Mouse (Mus musculus): ENCODE measurements at regions not wholly inside any gene's neighbourhood (a gene's known extent, or its start where the extent isn't known, plus 50 kb on each side); places are given as distances from the start of the nearest gene placed in this dataset.

DNA sequence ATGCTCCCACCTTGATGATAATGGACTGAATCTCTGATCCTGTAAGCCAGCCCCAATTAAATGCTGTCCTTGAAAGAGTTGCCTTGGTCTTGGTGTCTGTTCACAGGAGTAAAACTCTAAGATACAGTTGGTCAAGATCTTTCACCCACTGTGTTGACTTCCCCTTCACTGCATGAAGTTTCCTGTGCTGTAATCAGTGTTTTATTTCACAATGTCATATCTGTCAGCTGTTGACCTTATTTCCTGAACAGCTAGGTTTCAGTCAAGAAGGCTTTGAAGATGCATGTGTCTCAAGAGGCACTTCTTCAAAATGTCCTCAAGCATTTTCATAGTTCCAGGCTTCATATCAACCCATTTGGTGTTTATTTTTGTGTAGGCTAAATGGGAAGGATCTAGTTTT is 597.3 kb upstream of the Fam92a start:
- no peak for DNase-seq (ENCODE audit: low spot score in 2 of 2)

DNA sequence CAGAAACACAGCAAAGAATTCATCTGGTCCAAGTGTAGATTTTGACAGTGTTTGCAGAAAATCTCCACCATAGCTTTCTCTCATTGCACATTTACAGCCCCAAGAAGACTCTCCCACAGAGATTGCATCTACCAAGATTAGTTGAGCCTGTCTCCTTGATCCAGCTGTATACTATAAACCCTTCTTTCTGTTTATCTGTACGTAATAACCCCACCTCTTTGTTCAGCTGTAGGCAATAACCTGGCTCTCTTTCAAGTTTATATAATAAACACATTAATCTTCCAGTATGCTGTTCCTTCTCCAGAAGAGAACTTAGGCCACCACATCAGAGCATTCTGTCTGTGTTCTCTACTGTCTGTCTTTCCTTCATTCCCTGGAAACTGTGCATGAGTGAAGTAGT is 594.9 kb upstream of the Fam92a start:
- DNase-seq (ENCODE audit: low spot score in 2 of 2) = no peak

DNA sequence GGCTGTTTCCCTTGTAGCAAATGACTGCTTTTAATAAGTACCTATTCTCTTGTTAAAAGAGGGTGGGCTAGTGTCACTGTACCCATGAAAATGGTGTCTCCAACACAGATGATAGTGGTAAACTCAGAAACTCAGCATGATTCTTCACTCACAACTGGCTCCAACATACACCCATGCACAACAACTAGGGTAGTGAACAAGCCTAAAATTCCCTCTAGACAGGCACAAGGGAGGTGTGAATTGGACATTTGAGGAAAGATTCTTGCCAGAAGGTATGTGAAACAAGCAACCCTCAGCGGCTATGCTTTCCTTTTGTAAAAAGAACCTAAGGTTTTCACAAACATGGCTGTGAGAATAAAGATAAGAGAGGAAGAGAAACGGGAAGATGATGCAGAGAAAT is 579.0 kb upstream of the Fam92a start:
- no peak for DNase-seq (ENCODE audit: low spot score in 2 of 2)

DNA sequence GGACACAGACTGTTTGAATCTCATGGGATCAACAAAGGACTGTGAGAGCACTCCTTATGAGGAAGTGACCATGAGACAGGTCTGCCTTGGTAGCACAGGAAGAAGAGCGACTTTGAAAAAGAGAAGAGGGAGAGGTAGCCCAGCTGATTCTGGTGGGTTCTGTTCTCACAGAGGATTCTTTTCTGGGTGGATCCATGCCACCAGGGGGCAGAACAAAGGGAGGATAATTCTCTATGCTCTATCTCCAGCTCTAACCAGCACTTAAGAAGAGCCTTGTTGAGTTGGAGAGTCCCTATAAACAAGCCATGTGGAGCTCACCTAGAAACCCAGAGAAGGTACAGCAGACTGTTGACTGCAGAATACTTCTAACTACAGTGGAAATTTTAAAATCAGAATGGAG is 578.1 kb upstream of the Fam92a start:
- no peak for DNase-seq (ENCODE audit: low spot score in 2 of 2)

DNA sequence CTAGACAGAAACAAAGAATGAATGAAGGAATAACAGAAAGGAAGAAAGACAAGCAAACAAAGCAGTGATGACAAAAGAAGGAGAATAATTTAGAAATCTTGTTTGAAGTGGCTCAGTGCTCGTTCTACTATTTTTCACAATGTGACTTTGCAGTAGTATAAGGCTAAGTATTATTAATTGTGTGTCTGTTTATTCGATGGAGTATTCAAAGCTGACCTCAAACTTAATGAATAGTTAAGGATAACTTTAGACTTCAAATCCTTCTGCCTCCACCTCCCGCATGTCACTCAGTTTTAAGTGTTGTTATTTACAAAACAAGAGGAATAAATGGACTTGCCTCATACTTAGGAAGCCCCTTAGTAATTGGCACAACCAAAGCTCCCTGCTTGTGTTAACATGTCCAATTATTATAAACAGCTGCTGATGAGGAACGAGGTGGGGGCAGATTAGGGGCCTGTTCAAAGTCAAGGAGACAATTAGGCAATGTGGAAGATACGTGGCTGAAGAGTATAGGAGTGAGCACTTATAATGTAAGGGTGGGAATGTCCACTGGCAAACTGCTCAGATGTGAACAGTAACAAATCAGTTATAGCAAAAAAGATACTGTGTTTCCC is 572.0 kb upstream of the Fam92a start:
- no peak for DNase-seq (ENCODE audit: low spot score in 2 of 2)

DNA sequence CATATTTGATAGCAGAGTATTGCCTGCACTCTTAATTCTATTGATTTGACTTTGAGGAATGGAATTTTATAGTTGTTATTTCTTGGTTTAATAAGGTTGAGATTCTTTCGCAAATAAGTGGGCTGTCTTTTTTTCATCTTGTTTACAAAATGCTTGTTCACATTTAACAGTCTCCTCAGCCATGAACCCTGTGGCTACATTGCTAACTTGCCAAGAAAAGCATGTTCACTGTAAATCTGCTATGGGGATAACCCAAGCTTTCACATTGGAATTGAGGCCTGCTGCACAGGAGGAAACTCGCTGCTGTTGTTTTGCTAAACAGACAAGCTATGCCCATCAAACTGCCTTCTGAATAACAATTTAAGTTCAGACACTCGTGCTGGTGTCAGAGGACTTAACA is 564.6 kb upstream of the Fam92a start:
- no peak for DNase-seq (ENCODE audit: low spot score in 2 of 2)

DNA sequence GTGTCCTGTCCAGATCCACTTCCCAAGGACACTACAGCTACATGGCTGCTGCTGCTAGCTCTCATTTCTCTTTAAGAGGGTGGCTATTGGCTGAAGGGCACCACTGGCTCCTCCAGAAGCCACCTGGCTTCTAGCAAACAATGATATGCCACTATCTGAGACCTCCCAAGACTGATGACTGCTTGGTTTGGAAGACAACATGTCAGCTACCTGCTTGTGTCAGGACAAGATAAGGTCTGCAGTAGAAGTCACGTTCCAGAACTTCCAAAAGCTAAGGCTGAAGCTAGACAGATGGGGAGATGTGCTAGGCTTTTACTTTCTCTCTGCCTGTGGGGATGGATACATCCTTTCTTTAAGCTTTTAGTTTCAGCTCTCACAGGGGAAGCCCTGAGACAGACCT is 528.4 kb upstream of the Fam92a start:
- DNase-seq (ENCODE audit: low spot score in 2 of 2) = no peak

DNA sequence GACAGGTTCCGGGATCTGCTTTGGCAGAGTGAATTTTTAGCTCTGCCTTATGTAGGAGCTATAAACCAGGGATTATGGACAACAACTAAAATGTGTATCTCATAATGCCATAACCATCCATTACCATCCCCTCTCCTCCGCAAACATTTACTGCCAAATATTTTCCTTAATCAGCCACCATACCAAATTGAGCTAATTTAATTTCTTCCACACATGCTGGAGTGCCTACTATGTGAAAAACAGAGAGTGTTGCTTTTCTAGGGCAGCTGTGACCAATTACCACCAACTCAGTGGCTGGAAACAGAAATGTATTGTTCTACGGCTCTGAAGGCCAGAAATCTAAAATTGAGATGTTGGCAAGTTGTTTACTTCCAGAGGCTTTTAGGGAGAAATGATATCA is 506.0 kb upstream of the Fam92a start:
- DNase-seq (ENCODE audit: low spot score in 2 of 2) = no peak

DNA sequence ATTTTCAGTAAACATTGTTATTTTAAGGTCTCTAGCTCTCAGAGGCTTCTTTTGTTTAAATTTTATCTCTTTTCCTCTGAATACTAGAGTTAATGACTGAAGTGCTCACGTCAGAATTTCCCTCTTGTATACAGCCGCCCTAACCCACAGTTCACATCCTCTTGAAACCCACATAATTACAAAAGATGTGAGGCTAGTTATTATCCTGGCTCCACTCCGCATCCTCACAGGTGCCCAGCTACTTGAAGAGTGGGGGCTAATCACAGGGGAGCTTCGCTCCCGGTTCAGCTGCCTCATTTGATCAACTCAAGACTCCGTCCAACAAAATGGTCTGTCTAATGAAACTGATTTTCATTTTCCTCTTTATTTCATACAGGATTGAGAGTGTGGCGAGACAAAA is 499.6 kb upstream of the Fam92a start:
- no peak for DNase-seq (ENCODE audit: low spot score in 2 of 2)

DNA sequence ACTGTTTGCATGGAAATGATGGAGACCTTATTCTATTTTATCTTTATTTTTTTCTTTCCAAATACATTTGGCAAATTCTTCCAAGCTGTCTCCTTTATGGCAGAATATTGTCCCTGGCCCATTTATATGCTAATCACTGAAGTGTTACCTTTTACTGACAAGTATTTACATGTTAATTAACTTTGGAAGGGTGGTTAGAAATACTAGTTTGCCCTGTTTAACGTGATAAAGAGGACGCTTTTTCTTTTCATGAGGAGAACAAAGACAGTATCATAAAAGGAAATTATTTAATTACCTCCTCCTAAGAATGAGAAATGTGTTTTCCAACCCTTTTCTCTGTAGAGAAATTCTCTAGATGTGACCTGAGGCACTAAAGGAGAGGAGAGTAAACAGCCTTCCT is 491.4 kb upstream of the Fam92a start:
- DNase-seq (ENCODE audit: low spot score in 2 of 2) = no peak

DNA sequence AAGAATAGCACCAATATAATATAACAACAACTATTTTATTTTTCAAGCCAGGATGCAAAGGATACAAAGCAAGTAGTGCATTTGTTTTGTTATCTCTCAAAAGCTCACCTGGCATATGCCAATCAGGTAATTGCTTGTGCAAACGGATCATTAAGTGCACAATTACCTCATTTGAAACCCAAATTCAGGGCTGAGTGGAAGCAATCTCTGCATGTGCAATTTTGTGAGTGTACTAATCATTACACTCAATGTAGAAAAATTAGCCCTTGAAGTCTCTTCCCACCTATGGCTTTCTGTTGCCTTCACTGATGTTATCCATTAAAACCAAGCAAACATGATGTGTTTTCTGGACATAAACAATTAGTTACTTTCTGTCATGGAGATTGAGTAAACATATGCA is 490.9 kb upstream of the Fam92a start:
- DNase-seq (ENCODE audit: low spot score in 2 of 2) = no peak

DNA sequence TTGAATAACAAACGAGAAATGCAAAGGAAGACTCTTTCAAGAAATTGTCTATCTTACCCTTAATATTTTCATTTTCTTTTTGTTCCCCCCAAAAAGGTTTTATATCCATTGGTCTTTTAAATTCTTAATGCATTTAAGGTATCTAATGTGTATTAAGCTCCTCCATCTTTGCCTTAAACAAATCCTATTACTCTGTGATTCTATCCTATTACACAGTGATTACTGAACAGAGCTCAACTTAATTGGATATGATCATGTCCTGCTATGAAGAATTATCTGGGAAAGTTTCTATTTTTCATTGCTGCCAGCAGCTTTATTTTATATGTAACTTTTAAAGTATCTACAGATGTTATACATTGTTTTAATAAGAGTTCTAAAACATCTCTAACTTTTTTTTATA is 487.3 kb upstream of the Fam92a start:
- DNase-seq (ENCODE audit: low spot score in 2 of 2) = no peak

DNA sequence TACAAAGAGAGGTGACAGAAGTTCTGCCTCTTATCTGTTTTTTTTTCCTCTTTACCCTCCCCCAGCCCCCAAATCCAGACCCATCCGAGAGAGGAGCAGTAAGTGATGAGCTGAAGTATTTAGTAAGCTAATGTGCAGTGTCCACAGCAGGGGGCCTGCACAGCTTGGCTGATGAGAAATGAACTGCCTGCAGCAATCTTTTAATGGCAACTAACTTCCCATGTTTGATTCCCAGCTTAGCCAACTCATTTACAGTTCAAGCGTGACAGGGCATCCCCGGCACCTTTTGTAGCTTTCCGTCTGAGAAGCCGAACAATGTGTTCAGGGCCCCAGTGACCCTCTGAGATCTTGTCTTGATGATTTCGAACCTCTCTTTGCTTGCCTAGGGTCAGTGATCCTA is 486.8 kb upstream of the Fam92a start:
- no peak for DNase-seq (ENCODE audit: low spot score in 2 of 2)

DNA sequence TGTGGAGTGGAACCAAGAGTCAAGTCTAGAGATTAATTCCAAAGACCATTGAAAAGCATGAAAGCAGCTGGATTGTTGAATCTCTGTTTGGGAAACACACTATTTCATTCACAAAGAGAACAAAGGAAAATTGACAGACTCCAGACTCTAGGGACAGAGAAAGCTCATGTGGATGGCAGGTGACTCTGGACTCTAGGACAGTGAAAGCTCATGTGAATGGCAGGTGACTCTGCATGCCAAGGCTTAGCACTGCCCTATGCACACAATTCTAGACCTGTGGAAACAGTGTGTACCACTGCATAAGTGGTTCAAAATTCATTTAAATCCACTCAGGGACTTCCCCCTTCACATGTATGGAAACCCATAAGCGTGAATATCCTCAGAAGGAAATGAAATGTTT is 486.0 kb upstream of the Fam92a start:
- DNase-seq (ENCODE audit: low spot score in 2 of 2) = no peak

DNA sequence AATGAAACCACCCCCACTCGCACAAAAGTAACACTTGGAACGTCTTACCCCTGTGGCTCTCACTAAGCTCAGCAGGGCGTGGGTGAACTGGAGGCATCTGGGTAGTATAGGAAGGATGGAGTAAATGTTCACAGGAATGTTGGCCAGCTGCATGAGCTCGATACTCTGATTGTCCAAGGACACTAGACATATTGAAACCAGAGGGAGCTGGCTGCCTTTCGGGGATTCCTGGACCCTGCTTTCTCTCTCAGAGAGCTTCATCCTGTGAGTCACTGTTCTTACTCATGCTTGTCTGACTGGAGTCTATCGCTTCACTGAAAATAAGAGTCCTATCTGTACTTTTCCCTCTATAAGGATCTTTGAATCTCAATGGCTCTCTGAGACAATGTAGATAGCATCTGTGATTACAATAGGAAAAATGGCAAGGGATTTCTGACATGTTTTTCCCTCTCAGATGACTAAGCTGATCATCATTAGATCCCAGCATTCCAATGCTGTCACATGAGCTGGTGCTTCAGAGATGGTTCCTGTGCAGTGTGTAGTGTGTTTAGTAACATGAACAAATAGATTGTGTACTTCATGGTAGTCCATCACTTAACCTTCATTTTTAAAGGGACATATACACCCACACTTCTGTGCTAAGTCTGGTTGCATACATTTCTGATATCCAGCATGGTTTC is 485.2 kb upstream of the Fam92a start:
- peak; percentile 5 to 9 for DNase-seq (ENCODE audit: low spot score in 2 of 2)

DNA sequence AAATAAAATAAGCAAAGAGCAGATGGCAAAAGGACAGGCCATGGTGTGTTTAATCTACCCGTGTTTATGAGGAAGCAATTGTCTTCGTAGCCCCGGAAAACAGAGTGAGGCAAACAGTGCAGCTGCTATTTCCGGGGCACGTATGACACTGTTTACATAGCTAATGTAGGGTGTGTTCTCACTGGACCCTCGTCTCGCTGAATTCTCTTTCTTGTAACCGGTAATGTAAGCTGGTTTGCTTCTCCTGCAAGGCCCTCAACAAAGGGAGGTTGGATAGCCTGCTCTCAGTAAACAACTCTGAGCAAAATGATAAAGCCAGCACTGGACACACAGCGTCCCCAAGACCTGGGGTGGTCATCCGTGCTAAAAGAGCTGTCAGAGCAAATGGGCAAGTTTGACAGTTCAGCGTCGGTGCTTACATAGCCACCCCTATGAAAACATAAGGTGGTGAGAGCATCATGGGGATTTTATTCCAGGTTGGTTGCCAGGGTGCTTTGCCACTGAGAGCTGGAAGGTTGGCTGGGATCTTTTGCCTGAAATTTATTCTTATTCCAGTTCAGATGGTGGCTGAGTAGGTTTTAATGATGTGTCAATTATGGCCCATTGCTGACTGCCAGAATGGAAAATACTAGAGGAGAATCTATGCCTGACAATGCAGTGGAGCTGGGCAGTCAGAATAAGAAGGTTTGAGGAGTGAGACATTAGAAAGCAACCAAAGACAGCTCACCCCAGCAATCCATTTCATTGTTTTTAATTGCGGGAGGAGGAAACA is 483.8 kb upstream of the Fam92a start:
- DNase-seq (ENCODE audit: low spot score in 2 of 2) = no peak

DNA sequence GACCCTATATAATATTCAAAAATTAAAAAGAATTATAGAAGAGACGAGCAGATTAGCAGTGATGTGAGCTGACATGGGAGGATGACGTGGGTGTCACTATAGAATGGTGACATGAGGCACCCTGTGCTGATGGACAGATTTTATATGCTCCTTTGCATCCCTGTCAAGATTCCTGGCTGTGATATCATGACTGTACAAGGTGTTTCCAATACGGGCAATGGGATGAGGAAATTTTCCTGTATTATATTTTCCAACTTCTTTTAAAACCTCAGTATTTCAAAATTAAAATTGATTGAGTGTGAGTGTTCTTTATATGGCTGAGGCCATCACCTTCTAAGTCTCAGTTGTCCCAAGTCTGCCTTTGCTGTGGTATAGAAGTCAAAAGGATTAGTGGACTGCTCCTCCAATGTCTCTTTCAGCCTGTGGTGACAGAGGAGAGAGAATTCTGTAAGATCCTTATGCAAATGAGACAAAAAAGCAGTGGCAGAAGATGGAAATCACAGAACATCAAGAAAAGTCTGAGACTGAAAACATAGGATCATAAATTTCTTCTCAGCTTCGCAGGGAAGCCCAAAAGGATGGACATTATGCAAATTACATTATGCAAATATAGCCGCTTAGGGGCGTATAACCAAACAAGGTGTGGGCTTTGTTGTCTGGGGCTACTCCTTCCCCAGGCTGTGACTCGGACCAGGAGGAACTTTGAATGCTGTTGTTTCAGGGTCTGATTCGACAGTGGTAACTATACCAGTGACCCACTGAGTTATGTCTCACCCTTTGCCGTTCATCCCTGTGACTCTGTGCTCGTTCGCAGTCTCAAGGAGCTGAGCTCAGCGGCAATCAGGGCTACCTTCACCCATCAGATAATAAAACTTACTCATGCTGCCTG is 483.0 kb upstream of the Fam92a start:
- no peak for DNase-seq (ENCODE audit: low spot score in 2 of 2)

DNA sequence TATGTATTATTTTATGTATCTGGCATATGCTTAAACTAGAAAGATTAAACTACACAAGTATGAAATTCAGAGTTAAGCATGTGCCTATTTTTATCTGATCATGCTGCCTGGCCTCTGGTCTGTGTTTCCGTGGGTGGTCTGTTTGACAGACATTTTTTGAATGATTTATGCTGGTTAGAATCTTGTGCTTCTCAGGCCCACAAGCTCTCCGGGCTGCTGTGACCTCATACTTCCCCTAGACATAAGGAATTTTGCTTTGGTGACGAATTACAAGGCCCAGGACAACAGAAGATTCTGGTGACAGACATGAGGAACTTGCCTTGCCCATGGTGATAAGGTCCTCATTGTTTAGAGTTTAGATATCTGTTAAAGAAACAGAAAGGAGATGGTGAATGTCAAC is 475.9 kb upstream of the Fam92a start:
- DNase-seq (ENCODE audit: low spot score in 2 of 2) = no peak

DNA sequence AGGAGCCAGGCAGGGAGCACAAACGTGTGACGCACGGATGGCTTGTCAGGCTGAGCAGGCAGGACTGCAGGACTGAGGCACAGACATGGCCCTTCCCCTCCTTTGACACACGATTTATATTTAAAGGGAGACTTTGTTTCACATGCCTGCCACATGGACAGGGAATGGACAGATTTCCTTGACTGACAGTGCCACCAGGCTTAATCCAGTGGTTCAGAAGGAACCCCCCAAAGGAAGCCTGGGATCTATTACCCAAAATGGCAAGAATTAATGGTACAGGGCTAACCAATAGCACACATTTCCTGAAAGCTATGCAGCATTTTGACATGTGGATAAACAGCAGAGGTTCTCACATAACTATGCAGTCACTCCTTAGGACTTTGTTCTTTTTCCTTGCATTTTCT is 470.7 kb upstream of the Fam92a start:
- DNase-seq (ENCODE audit: low spot score in 2 of 2) = no peak

DNA sequence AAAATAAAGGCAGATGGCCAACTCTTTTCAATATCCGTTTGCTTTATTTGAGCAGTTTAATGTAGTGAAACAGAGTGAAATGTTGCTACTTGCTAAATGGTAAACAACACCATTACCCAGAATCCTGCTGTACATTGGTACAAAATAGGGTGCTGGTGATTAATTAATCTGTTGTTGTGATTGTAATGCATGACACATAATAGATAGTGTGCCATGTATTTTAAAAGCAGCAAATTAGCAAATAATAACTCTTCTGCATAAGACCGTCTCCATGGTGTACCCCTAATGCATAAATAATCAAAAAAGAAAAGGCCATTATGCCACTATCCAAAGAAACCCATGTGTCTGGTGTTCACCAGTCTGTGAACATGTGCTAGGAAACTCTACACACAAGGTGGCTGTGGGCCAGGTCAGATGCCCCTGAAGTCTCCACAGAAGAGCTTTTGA is 457.6 kb upstream of the Fam92a start:
- no peak for DNase-seq (ENCODE audit: low spot score in 2 of 2)

DNA sequence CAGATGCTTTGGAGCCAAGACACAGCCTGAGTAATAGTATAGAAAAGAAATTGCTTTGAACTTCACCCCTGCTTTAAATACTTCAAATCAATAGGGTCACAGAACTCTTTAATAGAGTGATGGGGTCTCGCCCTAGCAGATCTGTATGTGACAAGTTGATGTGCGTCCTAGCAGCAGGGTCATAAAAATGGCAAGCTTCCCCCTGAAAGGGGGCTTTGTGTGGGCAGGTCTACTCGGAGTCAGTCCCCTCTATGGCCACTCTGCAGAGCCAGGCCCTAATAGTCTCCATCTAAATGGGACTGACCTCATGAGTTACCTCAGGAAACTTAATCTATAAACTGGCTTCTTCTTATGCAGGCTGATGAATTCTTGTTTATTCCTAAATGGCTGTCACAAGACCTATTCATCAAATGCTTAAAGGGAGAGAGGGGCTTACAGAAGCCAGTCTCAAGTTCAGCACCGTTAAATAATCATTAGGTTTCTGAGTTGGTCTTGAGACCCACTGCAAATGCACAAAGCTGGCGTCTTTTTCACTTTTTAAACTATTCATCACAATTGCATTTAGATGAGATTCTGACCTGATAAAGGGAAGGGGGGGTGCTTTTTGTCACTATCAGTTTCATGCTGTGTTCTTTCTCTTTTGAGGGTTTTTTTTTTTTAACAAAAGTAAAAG is 457.0 kb upstream of the Fam92a start:
- DNase-seq (ENCODE audit: low spot score in 2 of 2) = no peak

Data from heart, adult 9 months (tissue).